Mouse (Mus musculus) megakaryocyte, adult 5-6 weeks (primary cell): ENCODE results near the gene Creg1. TPM values are rescaled to one million over a fixed set of nuclear protein-coding genes. Genes with fewer than 3 reads are reported as not detected.
A peak's percentile ranks its signal among the peaks of the same experiment; 100 is the strongest.

ENCODE experiments used
- ATAC-seq: 2 replicates; pipeline ENCODE4 v1.8.0; 2016; ENCODE audit warnings: mild to moderate bottlenecking, inconsistent platforms; ENCODE audit not compliant: poor library complexity, severe bottlenecking
- total RNA-seq, 2 experiments: library from RNA; stranded (forward) in 1 of 2; stranded (reverse) in 1 of 2; fragments of 153-499, 151-499 nt in 1 of 2; fragments of 221-1000, 200-1000 nt in 1 of 2; gene quantifications; 2 replicates each; pipeline versions ENCODE4 v1.2.3 to v1.2.4; 2015 to 2017

Creg1 gene
- total RNA-seq (2015) (263 and 307 TPM in 2 replicates), total RNA-seq (2017) (140 and 147 TPM in 2 replicates)

GRCm38 (mm10) chr1:165763635-165764372, at the start of gene Creg1:
Creg1 (plus strand) TSS chr1:165763746.
- peak; percentile 87 for ATAC-seq

- ATAC-seq = no peak
Observed at GRCm38 (mm10) chr1:165713798-165714197, 49.7 kb upstream of the Creg1 start.

DNA sequence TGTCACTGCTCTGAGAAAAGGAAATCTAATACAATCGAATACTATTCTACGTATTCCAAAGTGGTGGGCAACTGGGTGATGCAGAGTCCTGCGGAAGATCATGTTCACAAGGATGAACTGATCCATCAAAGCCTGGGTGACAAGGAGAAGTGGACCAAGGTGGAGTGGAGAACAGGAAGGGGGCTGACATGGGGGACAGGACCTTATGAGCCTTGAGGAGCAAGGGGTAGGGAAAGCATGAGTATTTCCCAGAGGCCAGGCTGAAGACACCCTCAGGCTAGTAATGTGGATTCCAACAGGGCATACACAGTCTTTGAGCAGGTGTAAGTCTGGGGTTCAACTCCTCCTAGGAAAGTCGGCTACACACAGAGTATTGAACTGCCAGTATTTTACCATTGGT, 47.1 kb upstream of the Creg1 start:
- ATAC-seq = no peak

GRCm38 (mm10) chr1:165717711-165718542, 45.6 kb upstream of the Creg1 start:
- ATAC-seq = peak; percentile 76

GRCm38 (mm10) chr1:165718543-165719105, 44.9 kb upstream of the Creg1 start:
- ATAC-seq = peak; percentile 31

DNA sequence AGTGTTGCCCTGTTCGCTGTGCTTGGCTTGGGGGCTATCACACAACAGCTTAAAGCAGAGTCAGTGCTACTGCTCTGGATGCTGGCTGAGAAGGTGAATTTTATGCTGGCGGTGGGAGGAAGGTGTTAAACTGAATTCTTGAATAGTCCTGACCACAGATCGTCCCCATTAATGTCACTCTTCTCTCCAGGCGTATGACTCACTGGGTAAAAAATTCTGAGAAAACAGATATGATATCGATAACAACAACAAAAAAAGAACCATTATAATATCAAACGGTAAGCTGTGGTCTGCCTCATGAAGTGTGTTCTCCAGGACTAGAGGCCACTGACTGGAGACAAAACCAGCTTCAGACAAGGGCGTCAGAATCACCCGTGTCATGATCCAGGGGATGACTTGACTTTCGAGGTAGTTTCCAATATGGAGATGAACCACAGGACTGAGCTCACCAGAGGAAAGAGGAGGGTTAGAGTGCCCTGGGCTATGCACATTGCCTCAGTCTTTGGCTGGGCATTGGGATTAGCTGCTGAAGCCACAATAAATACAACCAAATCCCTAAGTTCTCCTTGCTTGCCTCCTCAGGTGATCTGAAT, 40.9 kb upstream of the Creg1 start:
- ATAC-seq = no peak

- ATAC-seq = peak; percentile 67
Observed at GRCm38 (mm10) chr1:165724219-165725033, 39.1 kb upstream of the Creg1 start.

DNA sequence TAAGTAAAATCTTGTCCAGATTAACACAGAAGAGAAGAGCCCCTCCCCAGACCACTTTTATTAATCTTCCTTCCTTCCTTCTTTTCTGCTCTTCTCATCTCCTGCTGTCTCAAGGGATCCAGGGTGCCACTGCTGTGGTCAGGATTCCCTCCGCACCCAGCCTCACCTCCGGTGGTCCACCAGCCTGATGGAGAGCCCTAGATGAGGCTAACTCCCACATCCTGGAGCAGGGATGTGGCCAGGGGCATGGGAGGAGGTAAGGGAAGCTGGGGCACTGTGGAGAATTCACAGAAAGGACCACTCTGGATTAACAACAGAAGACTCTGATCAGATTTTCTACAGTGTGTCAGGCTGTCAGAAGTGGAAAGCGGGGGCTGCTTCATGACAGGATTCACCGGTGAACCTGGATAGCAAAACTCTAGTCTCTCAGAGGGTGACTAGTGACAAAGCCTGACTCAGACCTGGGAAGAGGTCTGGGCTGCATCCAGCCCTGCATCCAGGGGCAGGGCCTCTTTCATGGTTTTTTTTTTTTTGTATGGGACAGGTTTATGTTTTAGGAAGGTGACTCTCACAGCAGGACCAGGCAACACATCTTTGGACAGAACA, 38.4 kb upstream of the Creg1 start:
- no peak for ATAC-seq

GRCm38 (mm10) chr1:165726986-165727385, 36.6 kb upstream of the Creg1 start:
- no peak for ATAC-seq

DNA sequence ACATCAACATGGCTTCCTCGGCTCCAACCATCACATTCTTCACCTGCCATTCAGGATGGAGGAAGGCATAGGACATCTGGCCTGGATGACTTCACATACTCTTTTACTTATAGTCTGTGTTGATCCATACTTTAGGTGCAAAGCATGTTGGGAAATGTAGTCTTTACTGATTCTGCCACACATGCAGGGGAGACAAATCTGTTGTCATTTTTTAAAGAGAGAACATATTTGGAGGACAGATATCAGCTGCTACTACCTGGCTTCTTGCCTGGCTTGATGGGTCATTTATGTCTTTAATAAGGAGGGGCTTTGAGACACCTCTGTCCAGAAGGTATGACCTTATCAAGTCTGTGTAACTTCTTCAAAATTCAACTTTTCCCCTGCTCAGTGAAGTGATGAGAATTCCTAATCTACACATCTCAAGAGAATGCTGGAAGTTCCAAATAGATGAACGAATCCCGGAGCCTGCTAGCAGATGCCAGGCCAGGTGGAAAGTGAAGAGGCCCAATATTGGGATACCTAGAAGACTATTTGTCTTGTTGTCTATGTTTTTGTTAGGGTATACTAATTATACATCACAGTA, 35.4 kb upstream of the Creg1 start:
- no peak for ATAC-seq

DNA sequence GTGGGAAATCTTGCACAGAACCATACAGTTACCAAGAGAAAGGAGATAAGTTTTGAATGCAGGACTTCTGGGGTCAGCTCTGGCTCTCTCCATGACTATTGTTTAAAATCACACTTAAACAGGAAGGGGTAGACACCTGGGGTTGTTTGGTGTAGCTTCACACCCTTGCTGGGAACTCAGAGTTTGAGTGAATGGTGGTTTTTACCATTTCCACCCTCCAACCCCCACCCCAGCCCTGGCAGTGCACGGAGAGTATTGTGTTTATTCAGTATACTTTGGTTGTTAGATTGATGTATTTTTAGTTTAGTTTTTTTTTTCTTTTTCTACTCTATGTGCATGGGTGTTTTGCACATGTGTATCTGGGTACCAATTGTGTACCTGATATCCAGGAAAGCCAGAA, 33.4 kb upstream of the Creg1 start:
- ATAC-seq = no peak

DNA sequence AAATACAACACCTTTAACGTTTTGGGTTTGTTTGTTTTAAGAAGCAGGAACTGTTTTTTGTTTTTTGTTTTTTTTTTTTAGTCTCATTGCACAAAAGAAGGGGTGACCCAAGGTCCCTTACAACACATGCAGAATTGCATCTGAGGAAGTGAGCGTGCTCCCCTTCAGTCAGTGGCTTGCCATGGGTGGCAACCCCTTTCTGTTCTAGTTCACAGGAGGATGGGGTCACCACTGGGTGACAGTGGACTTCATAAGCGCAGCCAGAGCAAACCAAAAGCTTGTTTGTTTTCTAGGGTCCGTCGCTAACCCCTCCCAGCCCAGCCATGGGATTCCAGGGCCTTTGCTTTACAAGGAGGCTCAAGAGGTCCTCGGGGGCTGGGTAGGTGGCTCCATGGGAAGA, 32.0 kb upstream of the Creg1 start:
- ATAC-seq = peak; percentile 77

- peak; percentile 38 for ATAC-seq
Observed at GRCm38 (mm10) chr1:165734840-165735239, 28.7 kb upstream of the Creg1 start.

DNA sequence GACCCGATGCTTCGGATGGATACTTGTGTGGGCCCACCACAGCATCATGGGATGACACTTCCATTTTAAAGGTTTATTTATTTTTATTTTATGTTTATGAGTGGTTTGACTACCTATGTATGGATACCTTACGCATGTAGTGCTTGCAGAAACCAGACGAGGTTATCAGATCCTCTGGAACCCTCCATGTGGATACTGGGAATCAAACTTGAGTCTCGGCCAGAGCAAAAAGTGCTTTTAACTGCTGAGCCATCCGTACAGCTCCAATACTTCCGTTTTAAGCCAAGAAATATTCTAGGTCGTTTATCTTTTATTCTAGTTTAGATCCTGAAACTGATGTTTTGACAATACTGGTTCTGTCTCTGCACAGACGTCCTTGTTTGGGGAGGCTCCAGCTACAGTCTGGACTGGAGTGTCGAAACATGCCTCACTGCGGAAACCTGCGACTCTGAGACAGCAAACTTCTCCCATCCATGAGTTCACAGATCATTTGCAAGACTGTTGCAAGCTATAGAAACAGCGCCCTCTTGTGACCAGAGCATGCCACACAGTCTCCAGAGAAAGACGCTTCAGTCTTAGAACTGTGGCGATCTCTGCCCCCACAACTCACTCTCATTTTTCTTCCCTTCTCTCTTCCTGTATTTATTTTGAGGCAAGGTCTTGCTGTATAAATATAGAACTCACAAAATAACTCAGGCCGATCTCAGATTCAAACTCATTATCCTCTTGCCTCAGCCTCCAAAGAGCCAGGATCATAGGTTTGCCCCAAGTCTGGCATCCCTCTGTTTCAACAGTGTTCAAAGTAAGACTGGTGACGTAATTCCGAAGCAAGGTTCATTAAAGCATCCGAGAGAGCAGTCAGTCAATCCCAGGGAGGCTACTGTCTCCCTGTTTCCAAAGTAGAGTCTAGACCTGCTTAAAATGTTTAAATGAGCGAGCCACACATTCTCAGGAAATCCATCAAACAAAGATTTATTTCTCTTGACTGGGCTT, 27.4 kb upstream of the Creg1 start:
- peak; percentile 73 for ATAC-seq

DNA sequence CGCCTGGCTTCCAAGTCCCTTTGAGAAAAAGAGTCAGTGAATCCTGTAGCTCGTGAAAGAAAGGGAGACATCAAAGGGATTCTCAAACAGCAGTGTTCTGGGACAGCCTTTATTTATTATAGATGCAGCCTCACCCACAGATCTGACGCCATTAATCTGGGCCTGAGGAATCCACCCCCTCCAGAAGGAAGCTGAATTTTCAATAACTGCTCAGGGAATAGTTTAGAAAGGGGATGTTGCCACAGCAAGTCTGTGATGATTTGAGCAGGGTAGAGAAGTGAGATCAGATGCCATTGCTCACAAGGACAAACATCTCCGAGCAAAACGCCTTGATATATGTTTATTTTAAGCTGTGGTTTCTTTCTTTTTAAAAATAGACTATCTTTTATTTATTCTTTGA, 26.1 kb upstream of the Creg1 start:
- peak; percentile 51 for ATAC-seq

GRCm38 (mm10) chr1:165737867-165738266, 25.7 kb upstream of the Creg1 start:
- peak; percentile 53 for ATAC-seq

DNA sequence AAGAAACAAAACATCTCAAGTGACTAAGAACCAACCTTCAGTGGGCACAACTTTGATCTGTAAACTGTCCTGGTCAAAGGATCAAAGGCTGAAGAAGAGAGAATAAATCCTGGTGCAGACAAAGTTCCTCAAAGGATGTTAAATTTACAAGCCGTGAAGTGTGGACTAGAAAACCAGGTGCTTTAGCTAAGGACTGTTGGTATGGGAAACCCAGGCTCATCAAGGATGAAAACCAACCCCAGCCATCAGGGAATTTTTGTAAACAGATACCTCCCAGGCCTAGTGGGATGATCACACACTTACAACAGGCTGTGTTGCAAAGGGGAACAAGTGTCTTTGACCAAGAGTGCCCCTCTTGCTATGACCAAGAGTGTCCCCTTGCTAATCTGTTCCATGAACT, 24.6 kb upstream of the Creg1 start:
- no peak for ATAC-seq

DNA sequence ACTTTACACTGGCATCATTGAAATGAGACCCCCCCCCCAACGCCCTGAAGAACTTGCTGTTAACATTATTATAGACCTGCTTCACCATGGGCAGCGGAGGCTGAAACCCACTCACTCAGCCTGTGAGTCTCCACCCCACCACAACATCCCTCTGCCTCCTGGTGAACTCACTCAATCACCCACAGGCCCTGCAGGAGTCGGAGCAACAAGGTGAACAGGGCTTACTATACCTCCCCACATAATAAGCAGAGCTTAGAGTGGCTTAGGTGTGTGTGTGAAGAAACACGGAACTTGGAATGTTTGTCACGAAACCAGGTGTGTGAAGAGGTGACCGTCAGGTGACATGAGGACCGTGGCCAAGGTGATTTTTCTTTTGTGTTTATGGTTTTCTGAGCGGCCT, 21.6 kb upstream of the Creg1 start:
- ATAC-seq = no peak

DNA sequence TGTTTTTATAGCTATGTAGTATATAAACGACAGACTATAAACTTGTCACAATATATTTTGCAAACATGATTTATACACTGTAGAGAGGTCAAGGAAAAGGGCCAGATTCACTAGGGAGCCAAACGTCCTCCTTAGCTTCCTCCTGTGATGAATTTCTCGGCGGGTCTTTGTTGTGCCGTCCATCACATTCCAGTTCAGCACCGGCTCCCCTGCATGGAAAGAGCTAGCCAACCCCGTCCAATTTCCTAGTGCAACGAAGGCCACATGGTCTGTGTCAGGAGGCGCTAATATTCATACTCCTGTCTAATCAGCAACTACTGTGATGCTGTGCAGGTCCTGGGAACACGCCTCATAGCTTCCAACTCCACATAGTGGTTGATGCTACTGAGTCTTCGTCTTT, 15.5 kb upstream of the Creg1 start:
- no peak for ATAC-seq
